Mouse (Mus musculus) spleen, adult 12 weeks (tissue): ENCODE measurements around the gene Ccdc138.
"Not testable (repeated sequence)": the region's sequence is repeated elsewhere in the genome, so short reads cannot be mapped to it uniquely, and the experiment has no call there.

ENCODE experiments used
- DNase-seq: peaks from one replicate; pipeline ENCODE4 v3.0.0; 2022; ENCODE audit warnings: low spot score

The Ccdc138 gene

DNA sequence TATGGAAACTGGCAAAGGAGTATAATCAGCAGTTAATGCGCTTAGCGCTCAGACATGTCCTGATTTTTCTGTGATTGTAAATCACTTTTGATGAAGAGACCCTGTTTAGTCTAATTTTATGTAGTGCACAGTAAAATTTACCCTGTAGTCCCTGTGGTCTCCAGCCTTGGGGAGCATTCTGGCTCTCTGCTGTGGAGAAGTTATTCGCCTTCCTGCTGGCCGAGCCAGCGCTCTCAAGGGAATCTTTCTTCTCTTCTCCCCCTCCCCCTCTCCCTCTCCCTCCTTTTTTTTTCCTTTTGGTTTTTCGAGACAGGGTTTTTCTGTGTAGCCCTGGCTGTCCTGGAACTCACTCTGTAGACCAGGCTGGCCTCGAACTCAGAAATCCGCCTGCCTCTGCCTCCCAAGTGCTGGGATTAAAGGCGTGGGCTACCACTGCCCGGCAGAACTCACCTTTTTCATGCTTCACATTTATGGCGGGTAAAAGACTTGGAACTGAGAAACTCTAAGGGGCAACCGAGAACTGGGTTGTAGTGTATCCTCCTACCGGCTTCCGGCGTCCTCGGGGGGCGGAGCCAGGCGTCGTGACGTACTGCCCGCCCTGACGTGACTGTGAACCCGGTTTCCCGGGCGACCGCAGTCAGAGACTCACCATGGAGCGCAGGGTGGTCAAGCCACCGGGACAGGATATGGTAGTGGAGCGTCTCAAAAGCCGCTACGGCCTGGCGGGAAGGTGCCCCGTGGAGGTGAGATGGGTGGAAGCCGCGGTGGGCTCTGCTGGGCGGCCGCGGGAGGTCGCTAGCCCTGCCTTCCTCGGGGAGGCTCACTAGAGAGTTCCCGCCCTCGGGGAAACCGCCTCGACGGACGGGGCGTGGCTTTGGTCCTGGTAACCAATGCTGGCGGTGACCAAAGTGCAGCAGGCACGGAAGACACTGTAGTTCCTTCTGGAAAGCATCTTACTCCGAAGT, at the start of gene Ccdc138:
Gene Ccdc138, plus strand, starts transcription at position 629 of the 965 bp plus-strand sequence.
- peak; percentile 96 for DNase-seq

DNA sequence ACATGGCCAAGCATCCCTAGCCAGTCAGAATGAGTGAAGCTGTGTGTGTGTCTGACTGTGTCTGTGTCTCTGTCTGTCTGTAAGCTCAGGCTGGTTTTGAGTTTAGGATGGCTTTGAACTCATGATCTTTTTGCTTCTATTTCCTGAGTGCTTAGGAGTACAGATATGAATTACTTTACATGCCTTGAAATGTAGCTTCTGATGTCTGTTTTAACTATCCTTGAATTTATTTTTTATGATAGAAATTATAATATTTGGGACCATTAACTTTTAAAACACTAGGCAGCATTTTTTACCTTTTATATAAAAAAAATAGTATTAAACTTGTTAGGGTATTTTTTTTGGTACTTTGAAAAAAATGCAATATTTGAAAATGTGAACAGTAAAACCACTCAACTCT, 46.2 kb upstream of the Ccdc138 start:
- DNase-seq, result no peak

DNA sequence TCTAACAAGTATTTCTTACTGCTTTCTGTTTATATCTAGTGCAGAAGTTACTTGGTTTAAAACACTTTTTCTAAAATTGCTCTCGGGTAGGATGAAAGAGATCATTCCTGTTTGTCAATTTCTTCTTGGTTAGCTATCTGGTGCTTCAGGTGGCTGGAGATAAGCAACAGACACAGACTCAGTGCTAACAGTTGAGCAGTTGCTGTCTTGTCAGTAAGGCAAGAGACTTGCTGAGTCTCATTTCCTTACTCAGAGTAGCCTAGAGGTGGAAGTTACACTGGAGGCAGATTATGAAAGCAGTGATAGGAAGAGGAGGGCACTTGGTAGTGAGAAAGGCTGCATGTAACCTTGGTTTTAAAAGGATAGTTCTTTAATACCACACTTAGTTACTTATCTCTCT, 45.6 kb upstream of the Ccdc138 start:
- no peak for DNase-seq

- DNase-seq, result no peak
Measured at GRCm38 (mm10) chr10:58459896-58460295, 37.9 kb upstream of the Ccdc138 start.

DNA sequence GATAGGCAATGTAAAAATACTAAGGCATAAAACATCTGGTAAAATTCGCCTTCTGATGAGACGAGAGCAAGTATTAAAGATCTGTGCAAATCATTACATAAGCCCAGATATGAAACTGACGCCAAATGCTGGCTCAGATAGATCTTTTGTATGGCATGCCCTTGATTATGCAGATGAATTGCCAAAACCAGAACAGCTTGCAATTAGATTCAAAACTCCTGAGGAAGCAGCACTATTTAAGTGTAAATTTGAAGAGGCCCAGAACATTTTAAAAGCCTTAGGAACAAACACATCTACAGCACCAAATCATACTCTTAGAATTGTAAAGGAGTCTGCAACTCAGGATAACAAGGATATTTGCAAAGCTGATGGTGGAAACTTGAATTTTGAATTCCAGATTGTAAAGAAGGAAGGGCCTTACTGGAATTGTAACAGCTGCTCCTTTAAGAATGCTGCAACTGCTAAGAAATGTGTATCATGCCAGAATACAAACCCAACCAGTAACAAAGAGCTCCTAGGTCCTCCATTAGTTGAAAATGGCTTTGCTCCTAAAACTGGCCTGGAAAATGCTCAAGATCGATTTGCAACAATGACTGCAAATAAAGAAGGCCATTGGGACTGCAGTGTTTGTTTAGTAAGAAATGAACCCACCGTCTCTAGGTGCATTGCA, 20.5 kb upstream of the Ccdc138 start:
- DNase-seq, result no peak

DNA sequence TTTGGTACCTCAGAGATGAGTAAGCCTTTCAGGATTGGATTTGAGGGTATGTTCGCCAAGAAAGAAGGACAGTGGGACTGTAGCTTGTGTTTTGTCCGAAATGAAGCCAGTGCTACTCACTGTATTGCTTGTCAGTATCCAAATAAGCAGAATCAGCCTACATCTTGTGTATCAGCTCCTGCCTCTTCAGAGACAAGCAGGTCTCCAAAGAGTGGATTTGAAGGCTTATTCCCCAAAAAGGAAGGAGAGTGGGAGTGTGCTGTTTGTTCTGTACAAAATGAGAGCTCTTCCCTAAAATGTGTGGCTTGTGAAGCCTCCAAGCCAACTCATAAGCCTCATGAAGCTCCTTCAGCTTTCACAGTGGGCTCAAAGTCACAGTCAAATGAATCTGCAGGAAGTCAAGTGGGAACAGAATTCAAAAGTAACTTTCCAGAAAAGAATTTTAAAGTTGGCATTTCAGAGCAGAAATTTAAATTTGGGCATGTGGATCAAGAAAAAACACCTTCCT, 19.6 kb upstream of the Ccdc138 start:
- no peak for DNase-seq

DNA sequence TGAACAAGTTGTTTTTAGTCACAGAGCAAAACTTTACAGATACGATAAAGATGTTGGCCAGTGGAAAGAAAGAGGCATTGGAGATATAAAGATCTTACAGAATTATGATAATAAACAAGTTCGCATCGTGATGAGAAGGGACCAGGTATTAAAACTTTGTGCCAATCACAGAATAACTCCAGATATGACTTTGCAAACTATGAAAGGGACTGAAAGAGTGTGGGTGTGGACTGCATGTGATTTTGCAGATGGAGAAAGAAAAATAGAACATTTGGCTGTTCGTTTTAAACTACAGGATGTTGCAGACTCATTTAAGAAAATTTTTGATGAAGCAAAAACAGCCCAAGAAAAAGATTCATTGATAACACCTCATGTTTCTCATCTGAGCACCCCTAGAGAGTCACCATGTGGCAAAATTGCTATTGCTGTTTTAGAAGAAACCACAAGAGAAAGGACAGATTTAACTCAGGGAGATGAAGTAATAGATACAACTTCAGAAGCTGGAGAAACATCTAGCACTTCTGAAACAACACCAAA, 17.7 kb upstream of the Ccdc138 start:
- DNase-seq, result no peak

DNA sequence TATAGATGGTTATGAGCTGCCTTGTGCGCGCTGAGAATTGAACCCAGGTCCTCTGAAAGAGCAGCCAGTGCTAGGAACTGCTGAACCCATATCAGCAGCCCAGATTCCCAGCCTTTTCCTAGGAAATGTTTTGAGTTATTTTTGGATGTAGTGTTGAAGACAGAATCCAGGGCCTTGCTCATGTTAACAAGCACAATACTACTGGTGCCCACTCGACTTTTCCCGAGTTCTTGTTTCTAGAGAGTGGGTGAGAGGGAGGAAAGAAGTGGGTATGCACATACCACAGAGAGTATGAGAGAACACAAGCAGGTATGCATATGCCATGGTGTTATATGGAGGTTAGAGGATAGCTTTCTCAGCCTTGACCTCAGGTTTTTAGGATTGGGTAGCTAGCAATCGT, 6.7 kb upstream of the Ccdc138 start:
- no peak for DNase-seq

GRCm38 (mm10) chr10:58495637-58496036, 2.1 kb upstream of the Ccdc138 start:
- no peak for DNase-seq

DNA sequence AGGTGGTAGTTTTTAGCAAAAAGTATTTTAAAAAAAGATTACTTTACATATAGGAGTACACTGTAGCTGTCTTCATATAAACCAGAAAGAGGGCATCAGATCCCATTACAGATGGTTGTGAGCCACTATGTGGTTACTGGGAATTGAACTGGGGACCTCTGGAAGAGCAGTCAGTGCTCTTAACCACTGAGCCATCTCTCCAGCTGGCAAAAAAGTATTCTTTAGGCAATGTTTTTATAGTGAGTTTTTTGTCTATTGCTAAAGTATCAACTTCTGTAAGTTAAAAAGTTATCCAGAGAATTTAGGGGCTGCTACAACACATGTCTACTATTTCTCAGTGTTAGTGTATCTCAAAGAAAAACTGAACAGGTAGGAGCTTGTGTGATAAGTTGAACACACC, 1.0 kb upstream of the Ccdc138 start:
- no peak for DNase-seq

DNA sequence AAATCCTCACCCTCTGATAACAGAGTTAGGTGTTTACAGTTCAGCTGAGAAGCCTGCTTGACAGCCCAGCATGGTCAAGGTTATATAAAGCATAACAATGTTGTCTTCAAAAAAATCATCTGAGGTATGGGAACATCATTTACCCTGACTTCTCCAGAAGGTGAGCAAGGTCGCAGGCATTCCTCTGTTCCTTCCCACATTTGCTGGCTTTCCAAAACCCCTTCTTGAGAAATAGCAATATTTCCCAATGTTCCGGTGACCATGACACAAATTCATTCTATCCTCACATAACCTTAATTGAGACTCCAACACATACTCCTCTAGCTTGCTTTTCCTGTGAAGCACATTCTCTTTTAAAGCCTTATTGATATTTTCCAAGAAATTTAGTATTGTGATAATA, 768 bp downstream of the Ccdc138 start:
- no peak for DNase-seq

DNA sequence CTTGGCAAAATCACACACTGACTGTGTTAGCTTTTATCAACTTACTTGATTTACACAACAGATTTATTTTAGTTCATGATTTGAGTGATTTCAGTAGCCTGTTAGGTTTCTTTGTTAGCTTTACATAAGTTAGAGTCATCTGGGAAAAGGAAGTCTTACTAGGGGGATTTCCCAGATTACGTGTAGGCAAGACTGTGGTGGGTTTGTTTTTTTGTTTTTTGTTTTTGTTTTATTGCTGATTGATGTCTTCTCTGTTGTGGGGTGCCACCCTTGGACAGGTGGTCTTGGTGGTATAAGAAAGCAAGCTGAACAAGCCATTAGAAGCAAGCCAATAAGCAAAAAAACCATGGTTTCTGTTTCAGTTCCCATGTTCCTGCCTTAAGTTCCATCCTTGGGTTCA, 31.6 kb downstream of the Ccdc138 start:
- no peak for DNase-seq

- DNase-seq, result no peak
Measured at GRCm38 (mm10) chr10:58530896-58531790, 33.4 kb downstream of the Ccdc138 start.

GRCm38 (mm10) chr10:58532177-58532576, 34.4 kb downstream of the Ccdc138 start:
- DNase-seq, result no peak

GRCm38 (mm10) chr10:58536276-58536675, 38.5 kb downstream of the Ccdc138 start:
- DNase-seq, result not testable (repeated sequence)

- no peak for DNase-seq
Measured at GRCm38 (mm10) chr10:58540613-58541012, 42.9 kb downstream of the Ccdc138 start.

DNA sequence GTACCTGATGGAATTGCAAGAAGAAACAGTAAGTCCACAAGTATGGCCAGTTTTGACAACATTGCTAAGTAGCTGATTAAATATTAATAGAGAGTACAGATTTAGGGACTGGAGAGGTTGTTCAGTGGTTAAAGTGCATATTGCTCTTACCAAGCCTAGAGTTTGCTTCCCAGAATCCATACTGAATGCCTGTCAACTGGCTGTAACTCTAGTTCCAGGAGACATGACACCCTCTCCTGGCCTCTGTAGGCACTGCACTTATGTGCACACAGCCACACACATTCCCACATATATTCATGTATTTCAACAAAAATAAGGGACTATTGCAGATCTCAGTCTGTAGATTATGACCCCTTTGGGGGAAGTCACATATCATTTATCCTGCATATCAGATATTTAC, 51.0 kb downstream of the Ccdc138 start:
- DNase-seq, result no peak

- DNase-seq, result no peak
Measured at GRCm38 (mm10) chr10:58554693-58555387, 57.1 kb downstream of the Ccdc138 start.

DNA sequence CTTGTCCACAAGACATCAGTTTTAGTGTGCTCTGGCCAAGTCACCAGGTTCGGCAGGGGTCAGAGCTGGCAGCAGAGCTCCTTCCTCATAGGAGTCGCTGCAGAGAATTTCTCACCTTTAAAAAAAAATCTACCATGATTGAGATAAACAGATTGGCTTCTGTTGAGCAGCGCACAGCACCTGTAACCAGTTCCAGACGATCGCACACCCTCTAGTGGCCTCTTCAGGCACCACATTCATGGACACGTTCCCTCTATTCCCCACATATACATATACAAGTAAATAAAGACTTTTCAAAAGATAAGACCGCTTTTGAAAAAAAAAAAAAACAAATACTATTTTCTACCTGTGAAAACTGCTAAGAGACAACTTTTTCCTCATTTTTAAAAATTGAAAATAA, 61.4 kb downstream of the Ccdc138 start:
- no peak for DNase-seq

DNA sequence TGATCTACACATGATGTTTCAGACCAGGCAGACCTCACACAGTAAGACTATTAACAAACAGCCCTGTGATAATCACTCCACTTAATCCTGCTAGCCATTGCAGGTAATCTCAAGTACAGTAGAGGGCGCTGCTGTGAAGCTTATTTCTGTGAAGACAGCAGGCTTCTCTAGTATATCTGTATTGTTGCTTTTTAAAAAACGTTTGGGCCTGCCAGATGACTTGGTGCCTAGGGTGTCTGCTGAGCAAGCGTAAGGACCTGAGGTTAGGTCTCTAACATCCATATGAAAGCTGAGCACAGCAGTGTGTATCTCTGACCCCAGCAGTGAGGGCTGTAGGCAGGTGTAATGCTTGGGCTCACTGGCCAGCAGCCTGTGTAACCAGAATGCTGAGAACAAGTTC, 62.2 kb downstream of the Ccdc138 start:
- no peak for DNase-seq

- DNase-seq, result no peak
Measured at GRCm38 (mm10) chr10:58560521-58560920, 62.8 kb downstream of the Ccdc138 start.
